Comparison of ENCODE assay signal across 8 mouse cellular contexts in genomic region chr6:135065236-135065957, GRCm38 (mm10). TPM values are rescaled to one million over a fixed set of nuclear protein-coding genes. Genes with fewer than 3 reads are reported as not detected.
A peak's percentile ranks its signal among the peaks of the same experiment; 100 is the strongest.
DNase-seq lines count a peak whose midpoint lies in the region; ATAC-seq and TF ChIP-seq lines count a peak whose summit lies in the region.

Gene Gprc5a, plus strand, starts transcription at chr6:135065651.

- peaks cover 3% of the 10 kb centered on the region; the same call in 1 of the 2 replicates for H3K27me3 ChIP-seq in embryonic facial prominence, embryonic 15.5 days
- H3K27me3 ChIP-seq in heart, postnatal 0 days (ENCODE audit: control insufficient read depth, insufficient read depth, low read length), result 0 out of 2 replicates have a peak, but pooled peaks cover 5% of the 10 kb centered on the region

- peak within 1 kb of the TSS; percentile 86 for H3K4me2 ChIP-seq in embryonic facial prominence, embryonic 15.5 days (replicated peaks)
- peak within 1 kb of the TSS; percentile 82 for H3K4me2 ChIP-seq in heart, postnatal 0 days (ENCODE audit: low read depth, low read length)

- DNase-seq in ZHBTc4 (ENCODE audit: low read depth, low spot score), result peak; percentile 93
- peak; percentile 73 for DNase-seq in heart, postnatal 0 days (ENCODE audit: low spot score)
- peak; percentile 59 to 62 for DNase-seq in kidney, postnatal 36 days
- peak; percentile 21 to 66 for DNase-seq in spleen, postnatal 4 days (ENCODE audit: low spot score in 2 of 2)
- DNase-seq in cerebellum, adult 8-10 months, result no peak

- no peak for TF ChIP-seq CTCF in heart, postnatal 0 days (IDR thresholded peaks at IDR 0.05; ENCODE audit: low read depth)

- no peak within 1 kb of the TSS for H3K27ac ChIP-seq in embryonic facial prominence, embryonic 15.5 days (replicated peaks)
- H3K27ac ChIP-seq in heart, postnatal 0 days (ENCODE audit: low read depth), result no peak within 1 kb of the TSS

- no peak for TF ChIP-seq EP300 in heart, postnatal 0 days (IDR thresholded peaks at IDR 0.05; ENCODE audit: low read depth)

- peak within 1 kb of the TSS; percentile 49 for H3K4me3 ChIP-seq in embryonic facial prominence, embryonic 15.5 days (replicated peaks)
- H3K4me3 ChIP-seq in heart, postnatal 0 days (ENCODE audit: low read depth, low read length), result peak within 1 kb of the TSS; percentile 56

- peak within 1 kb of the TSS; percentile 9 for H3K9ac ChIP-seq in embryonic facial prominence, embryonic 15.5 days
- peak within 1 kb of the TSS; percentile 51 for H3K9ac ChIP-seq in heart, postnatal 0 days (replicated peaks; ENCODE audit: low read depth, low read length)

- ATAC-seq in CD4-positive, CD25-positive, alpha-beta regulatory T cell, adult 4 months, result peak; percentile 93
- ATAC-seq in embryonic facial prominence, embryonic 15.5 days (ENCODE audit: insufficient number of reproducible peaks, low FRiP score, low TSS enrichment, low read depth), result peak; percentile 61
- ATAC-seq in heart, postnatal 0 days (ENCODE audit: insufficient read depth, low read depth), result peak; percentile 77
- peak; percentile 88 for ATAC-seq in megakaryocyte-erythroid progenitor cell, adult 5-6 weeks (replicated peaks; ENCODE audit: low FRiP score, low TSS enrichment, poor library complexity, severe bottlenecking)

- H3K36me3 ChIP-seq in embryonic facial prominence, embryonic 15.5 days, result no peaks in the 10 kb centered on the region
- H3K36me3 ChIP-seq in heart, postnatal 0 days (replicated peaks; ENCODE audit: control insufficient read depth, insufficient read depth, low read length), result no peaks in the 10 kb centered on the region

- H3K4me1 ChIP-seq in embryonic facial prominence, embryonic 15.5 days, result peaks cover 13% of the 10 kb centered on the region
- peaks cover 5% of the 10 kb centered on the region; the same call in 1 of the 2 replicates for H3K4me1 ChIP-seq in heart, postnatal 0 days (ENCODE audit: control insufficient read depth, insufficient read depth)

- under 1% methylated on average over 44 of the region's 44 CpGs for WGBS in embryonic facial prominence, embryonic 15.5 days
- under 1% methylated on average over 43 of the region's 44 CpGs for WGBS in heart, postnatal 0 days

- no peaks in the 10 kb centered on the region for H3K9me3 ChIP-seq in embryonic facial prominence, embryonic 15.5 days (replicated peaks)
- H3K9me3 ChIP-seq in heart, postnatal 0 days (replicated peaks; ENCODE audit: control insufficient read depth, low read length), result no peaks in the 10 kb centered on the region

RNA-seq across cellular contexts. Expression of gene Gprc5a, which starts in this region (rescaled TPM):
- polyA plus RNA-seq in CD4-positive, CD25-positive, alpha-beta regulatory T cell, adult 4 months (2017; shearing (Covaris generic)), result under 1 TPM; 0.55 to 0.67 TPM
- polyA plus RNA-seq in embryonic facial prominence, embryonic 15.5 days (2015; fragmentation: Nextera tagmentation; extraction: Ambion mirVana), result 6.8 and 8.3 TPM in 2 replicates
- total RNA-seq in heart, postnatal 0 days (2014; rRNA removed; ENCODE audit: low replicate concordance), result 0.12 TPM in 1 of 2 replicates, not detected in the other
- polyA plus RNA-seq in heart, postnatal 0 days (2015; fragmentation: Nextera tagmentation; extraction: Ambion mirVana), result 2.3 and 2.5 TPM in 2 replicates
- not detected in 2 replicates for total RNA-seq in megakaryocyte-erythroid progenitor cell, adult 5-6 weeks (2014; fragmentation: Nextera tagmentation)
- total RNA-seq in megakaryocyte-erythroid progenitor cell, adult 5-6 weeks (2017), result 1.1 TPM in 1 of 2 replicates, not detected in the other

Comparison
In these comparisons a context has a peak if more than half of its experiments do, and no peak if none do; other contexts are left out.
1. Peak in ATAC-seq in CD4-positive, CD25-positive, alpha-beta regulatory T cell, adult 4 months; RNA of the gene not detected or under 1 TPM.